Mouse (Mus musculus) ES-Bruce4 (cell line): ENCODE results near the gene Hacd1. TPM values are rescaled to one million over a fixed set of nuclear protein-coding genes. Genes with fewer than 3 reads are reported as not detected.

ENCODE experiments used
- H3K27ac ChIP-seq: 2 replicates; pipeline ENCODE4 v1.5.1; 2012; ENCODE audit warnings: low read length, inconsistent platforms; ENCODE audit not compliant: insufficient read depth
- H3K27me3 ChIP-seq: 2 replicates; pipeline ENCODE4 v1.6.1; 2012; ENCODE audit warnings: mild to moderate bottlenecking, low read length, inconsistent platforms; ENCODE audit not compliant: control insufficient read depth, poor library complexity, insufficient read depth, severe bottlenecking
- H3K36me3 ChIP-seq: 2 replicates; pipeline ENCODE4 v1.6.1; 2012; ENCODE audit warnings: inconsistent platforms, mild to moderate bottlenecking, low read length, moderate library complexity; ENCODE audit not compliant: control insufficient read depth, poor library complexity, insufficient read depth, severe bottlenecking
- H3K4me1 ChIP-seq: one replicate; pipeline ENCODE4 v1.8.1; 2011; ENCODE audit warnings: low read length; ENCODE audit not compliant: control insufficient read depth, insufficient read depth
- H3K4me3 ChIP-seq: 2 replicates; pipeline ENCODE4 v1.5.1; 2011; ENCODE audit warnings: low read depth, mild to moderate bottlenecking, low read length
- H3K9ac ChIP-seq: 2 replicates; pipeline ENCODE4 v1.6.1; 2012; ENCODE audit warnings: low read depth, mild to moderate bottlenecking, inconsistent platforms; ENCODE audit not compliant: poor library complexity, severe bottlenecking
- H3K9me3 ChIP-seq: replicated peaks from 2 replicates; pipeline ENCODE4 v1.6.1; 2012; ENCODE audit warnings: mild to moderate bottlenecking, low read length, inconsistent platforms; ENCODE audit not compliant: control insufficient read depth, poor library complexity, insufficient read depth, severe bottlenecking
- CTCF ChIP-seq: IDR thresholded peaks from one replicate; pipeline ENCODE4 v1.8.1; 2011; ENCODE audit warnings: low read depth, low read length
- EP300 ChIP-seq: IDR thresholded peaks from 2 replicates; pipeline ENCODE4 v1.6.1; 2011; ENCODE audit warnings: low read depth, low read length; ENCODE audit not compliant: insufficient read depth
- POLR2A ChIP-seq: IDR thresholded peaks from one replicate; pipeline ENCODE4 v1.8.1; 2011; ENCODE audit warnings: low read length; ENCODE audit not compliant: insufficient read depth
- polyA plus RNA-seq: library from polyadenylated mRNA; stranded (reverse); fragments of >200 nt; gene quantifications from 2 replicates; pipeline ENCODE4 v1.2.4, GENCODE M21; 2011; ENCODE audit warnings: low read depth; ENCODE audit not compliant: missing spikeins, insufficient read depth, insufficient read length

Hacd1 gene
- polyA plus RNA-seq, 1 experiment = 11.2 TPM

DNA sequence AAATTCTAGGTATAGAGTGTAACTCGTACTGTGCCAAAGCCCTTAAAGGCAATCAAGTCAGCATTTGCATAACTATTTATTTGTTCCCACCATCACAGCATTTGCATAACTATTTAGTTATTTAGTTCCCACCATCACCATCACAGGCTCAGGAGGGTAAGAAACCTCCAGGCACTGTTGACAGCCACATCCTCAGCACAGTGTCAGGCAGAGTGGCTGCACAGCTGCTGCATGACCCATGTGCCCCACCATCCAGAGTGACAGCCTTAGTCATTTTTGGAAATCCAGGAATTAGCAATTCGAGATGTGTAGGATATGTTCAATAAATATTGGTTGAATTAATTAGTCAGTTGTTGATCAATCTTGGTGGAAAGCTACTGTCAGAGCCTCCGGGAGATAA, 12.9 kb downstream of the Hacd1 start:
- no peaks in the 10 kb centered on the region for H3K4me1 ChIP-seq
- H3K27ac ChIP-seq = no peak overlapping the region
- H3K27me3 ChIP-seq = no peaks in the 10 kb centered on the region
- no peak overlapping the region for H3K4me3 ChIP-seq
- no peak for TF ChIP-seq EP300
- no peak for TF ChIP-seq CTCF
- TF ChIP-seq POLR2A = no peak
- no peaks in the 10 kb centered on the region for H3K36me3 ChIP-seq
- H3K9me3 ChIP-seq = peaks cover 2% of the 10 kb centered on the region; the same call in 1 of the 2 replicates
- no peak overlapping the region for H3K9ac ChIP-seq

DNA sequence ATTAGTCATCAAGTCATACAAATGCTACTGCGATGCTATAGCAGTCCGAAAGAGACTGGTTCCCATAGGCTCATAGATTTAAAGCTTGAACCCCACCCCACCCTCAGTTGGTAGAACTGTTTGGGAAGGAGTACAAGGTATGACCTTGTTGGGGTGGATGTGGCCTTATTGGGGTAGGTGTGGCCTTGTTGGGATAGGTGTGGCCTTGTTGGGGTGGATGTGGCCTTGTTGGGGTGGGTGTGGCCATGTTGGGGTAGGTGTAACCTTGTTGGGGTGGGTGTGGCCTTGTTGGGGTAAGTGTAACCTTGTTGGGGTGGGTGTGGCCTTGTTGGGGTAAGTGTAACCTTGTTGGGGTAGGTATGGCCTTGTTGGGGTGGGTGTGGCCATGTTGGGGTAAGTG, 14.7 kb downstream of the Hacd1 start:
- Histone ChIP-seq H3K4me3 (no peak overlapping the region), H3K36me3 (no peaks in the 10 kb centered on the region), H3K27me3 (no peaks in the 10 kb centered on the region), H3K9me3 (peaks cover 2% of the 10 kb centered on the region; the same call in 1 of the 2 replicates), H3K4me1 (no peaks in the 10 kb centered on the region), H3K27ac (no peak overlapping the region), H3K9ac (no peak overlapping the region)
- TF ChIP-seq EP300 = no peak
- no peak for TF ChIP-seq CTCF
- TF ChIP-seq POLR2A = no peak

DNA sequence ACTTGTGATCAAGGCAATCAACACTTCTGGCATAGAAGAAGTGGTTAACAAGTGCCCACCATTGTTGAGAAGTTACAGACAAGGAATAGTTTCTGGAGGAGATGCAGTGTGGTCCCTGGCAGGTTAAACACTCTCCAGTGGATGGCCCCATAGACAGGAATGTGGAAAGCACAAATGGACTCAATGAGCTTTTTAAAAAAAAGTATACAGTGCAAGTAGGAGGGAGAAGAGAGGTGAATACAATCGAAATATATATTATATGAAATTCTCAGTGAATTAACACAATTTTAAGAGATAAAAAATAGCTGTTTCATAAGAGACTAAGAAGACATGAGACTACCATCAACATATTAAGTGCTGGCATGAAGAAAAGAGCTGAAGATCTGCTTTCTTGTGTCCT, 36.7 kb downstream of the Hacd1 start:
- H3K27me3 ChIP-seq = no peaks in the 10 kb centered on the region
- H3K4me1 ChIP-seq = no peaks in the 10 kb centered on the region
- H3K27ac ChIP-seq = no peak overlapping the region
- no peaks in the 10 kb centered on the region for H3K9me3 ChIP-seq
- H3K4me3 ChIP-seq = no peak overlapping the region
- TF ChIP-seq EP300 = no peak
- TF ChIP-seq CTCF = no peak
- no peak for TF ChIP-seq POLR2A
- no peak overlapping the region for H3K9ac ChIP-seq
- no peaks in the 10 kb centered on the region for H3K36me3 ChIP-seq

DNA sequence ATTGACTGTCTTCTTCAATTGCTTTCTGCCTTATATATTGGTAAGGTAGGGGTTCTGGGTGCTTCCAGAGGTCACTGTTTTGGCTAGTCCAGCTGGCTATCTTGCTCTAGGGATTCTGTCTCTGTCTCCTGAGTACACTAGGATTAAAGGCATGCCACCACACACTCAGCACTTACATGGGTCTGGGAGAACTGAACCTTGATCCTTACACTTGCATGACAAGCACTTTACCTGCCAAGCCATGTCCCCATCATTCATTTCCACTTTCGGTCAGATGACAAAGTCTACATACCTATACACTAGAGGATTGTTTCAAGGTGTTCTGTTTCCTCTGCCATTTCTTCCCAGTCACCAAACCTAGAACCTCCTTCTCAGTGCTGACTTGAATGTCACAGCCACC, 50.8 kb downstream of the Hacd1 start:
- H3K4me1 ChIP-seq = no peaks in the 10 kb centered on the region
- no peaks in the 10 kb centered on the region for H3K36me3 ChIP-seq
- H3K4me3 ChIP-seq = no peak overlapping the region
- 0 out of 2 replicates have a peak, but pooled peaks cover 3% of the 10 kb centered on the region for H3K9me3 ChIP-seq
- no peak for TF ChIP-seq POLR2A
- TF ChIP-seq CTCF = no peak
- no peak for TF ChIP-seq EP300
- no peaks in the 10 kb centered on the region for H3K27me3 ChIP-seq
- H3K9ac ChIP-seq = no peak overlapping the region
- no peak overlapping the region for H3K27ac ChIP-seq

DNA sequence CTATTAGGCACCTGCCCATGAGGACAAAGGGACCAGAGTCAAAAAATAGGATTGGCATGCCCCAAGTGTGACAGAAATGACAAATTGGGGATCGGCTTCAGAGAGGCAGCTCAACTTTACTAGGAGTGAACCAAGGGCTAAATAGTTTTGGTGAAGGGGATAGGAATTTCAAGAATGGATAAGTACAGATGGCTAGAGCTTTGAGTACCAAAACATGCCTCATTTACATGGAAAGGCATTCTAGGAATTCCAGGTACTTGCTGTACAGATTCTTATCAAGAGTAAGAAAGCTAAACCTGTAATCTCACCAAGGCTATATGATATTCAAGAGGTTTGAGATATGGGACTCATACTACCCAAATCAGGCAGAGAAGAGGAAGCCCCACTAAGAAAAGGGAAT, 95.8 kb downstream of the Hacd1 start:
- no peak for TF ChIP-seq POLR2A
- no peak for TF ChIP-seq CTCF
- TF ChIP-seq EP300 = no peak
- no peaks in the 10 kb centered on the region for H3K9me3 ChIP-seq

DNA sequence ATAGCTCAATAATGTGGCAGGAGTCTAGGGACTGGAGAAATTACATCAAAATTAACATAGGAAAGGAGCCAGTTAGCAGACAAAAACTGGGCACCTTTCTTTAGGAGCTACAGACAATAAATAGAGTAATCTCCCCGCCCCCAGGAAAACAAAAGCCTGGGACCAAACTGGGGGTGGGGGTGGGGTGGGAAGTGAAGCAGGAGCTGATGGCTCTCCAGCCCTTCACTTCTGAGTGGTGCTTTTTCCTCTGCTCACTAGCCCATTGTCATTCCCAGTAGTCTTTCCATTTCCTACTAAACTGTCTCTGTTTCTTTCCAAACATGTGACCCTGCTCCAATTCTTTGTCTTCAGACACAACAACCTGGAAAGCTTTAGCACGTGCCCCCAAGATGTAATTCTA, 99.5 kb downstream of the Hacd1 start:
- Histone ChIP-seq H3K4me1 (peaks cover 3% of the 10 kb centered on the region), H3K36me3 (no peaks in the 10 kb centered on the region), H3K27me3 (no peaks in the 10 kb centered on the region), H3K27ac (no peak overlapping the region), H3K9ac (no peak overlapping the region), H3K9me3 (no peaks in the 10 kb centered on the region), H3K4me3 (no peak overlapping the region)
- TF ChIP-seq EP300 (peak; percentile 52; the same call in 1 of the 2 replicates), POLR2A (no peak)

More for the DNA sequence above, 95.8 kb downstream of the Hacd1 start:
- H3K36me3 ChIP-seq = no peaks in the 10 kb centered on the region
- peaks cover 3% of the 10 kb centered on the region for H3K4me1 ChIP-seq
- no peak overlapping the region for H3K27ac ChIP-seq
- no peak overlapping the region for H3K4me3 ChIP-seq
- H3K9ac ChIP-seq = no peak overlapping the region
- H3K27me3 ChIP-seq = no peaks in the 10 kb centered on the region
